Mouse (Mus musculus): ENCODE data around the gene Gng11.

- TF ChIP-seq CTCF (IDR thresholded peaks at IDR 0.05; ENCODE audit: insufficient read depth, low read length) (no peak), POLR2A (IDR thresholded peaks at IDR 0.05; ENCODE audit: borderline replicate concordance, extremely low read depth, low read depth, low read length) (no peak)
These were observed 48.7 kb upstream of the Gng11 start for GRCm38 (mm10) chr6:3954969-3955368.

Measured in lung, adult 2 months (tissue).